9 mouse cellular contexts compared by ENCODE assay signal in the genomic region with DNA sequence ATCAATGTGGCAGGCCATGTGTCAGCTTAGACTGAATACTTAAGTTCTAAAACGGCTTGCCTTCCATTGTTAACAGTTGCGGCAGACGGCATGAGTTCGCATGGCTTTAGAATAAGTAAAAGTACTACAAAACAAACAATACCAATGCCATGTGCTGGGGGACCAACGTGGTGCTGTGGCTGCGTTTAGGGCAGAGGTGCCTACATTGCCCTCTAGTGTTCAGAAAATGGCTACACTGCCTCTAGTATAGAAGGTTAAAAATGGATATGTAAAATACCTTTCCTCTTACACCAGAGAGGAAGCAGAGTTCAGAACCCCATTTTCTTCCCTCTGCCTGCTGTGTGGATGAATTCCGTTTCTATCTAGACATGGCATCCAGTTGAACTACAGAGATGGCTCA. TPM values are rescaled to one million over a fixed set of nuclear protein-coding genes. Genes with fewer than 3 reads are reported as not detected.
DNase-seq lines count a peak whose midpoint lies in the region; ATAC-seq and TF ChIP-seq lines count a peak whose summit lies in the region.
"Had no signal": no experiment of that assay in that cellular context is flagged by ENCODE, and none has a peak within 500 bp of the region (broad histone marks: within the 10 kb centered on the region; RNA-seq: fewer than 3 reads in every experiment).

No protein-coding gene starts in this region.

- WGBS in thymus, adult 2 months: 32% methylated on average over 7 of the region's 7 CpGs

- no peaks in the 10 kb centered on the region for H3K36me3 ChIP-seq in thymus, adult 2 months (ENCODE audit: control insufficient read depth, insufficient read depth, low read length)
- H3K36me3 ChIP-seq: limb, embryonic 12.5 days had no signal

- no peak for TF ChIP-seq POLR2A in thymus, adult 2 months (IDR thresholded peaks at IDR 0.05; ENCODE audit: control insufficient read depth, extremely low read depth, insufficient read depth, low read length, poor library complexity)

- DNase-seq in heart, adult 18-20 months: peak; percentile 33 to 44
- no peak for DNase-seq in heart, adult 9 months (ENCODE audit: low spot score in 2 of 2)
- peak; percentile 53 for DNase-seq in thymus, adult 2 months
- no peak for DNase-seq in thymus, adult 18-20 months
- DNase-seq in layer of hippocampus, adult 8-10 months (ENCODE audit: low spot score in 2 of 2): no peak
- no peak for DNase-seq in yolk sac, embryonic 10.5 days (ENCODE audit: low spot score)

- peak; percentile 58 for ATAC-seq in granulocyte monocyte progenitor cell, adult 5-6 weeks (replicated peaks; ENCODE audit: poor library complexity, severe bottlenecking)
- ATAC-seq in megakaryocyte-erythroid progenitor cell, adult 5-6 weeks (replicated peaks; ENCODE audit: low FRiP score, low TSS enrichment, poor library complexity, severe bottlenecking): peak; percentile 70

- H3K4me3 ChIP-seq in thymus, adult 2 months (ENCODE audit: control insufficient read depth, insufficient read depth, low read length): no peak overlapping the region
- H3K4me3 ChIP-seq: limb, embryonic 12.5 days had no signal

- no peaks in the 10 kb centered on the region for H3K27me3 ChIP-seq in thymus, adult 2 months (ENCODE audit: control insufficient read depth, insufficient read depth, low read length)
- H3K27me3 ChIP-seq: limb, embryonic 12.5 days had no signal

- no peak overlapping the region for H3K27ac ChIP-seq in thymus, adult 2 months (ENCODE audit: control insufficient read depth, insufficient read depth, low read length)
- H3K27ac ChIP-seq: limb, embryonic 12.5 days had no signal

- H3K4me1 ChIP-seq in thymus, adult 2 months (replicated peaks; ENCODE audit: control insufficient read depth, insufficient read depth, low read length): peaks cover 18% of the 10 kb centered on the region

- no peak for TF ChIP-seq CTCF in thymus, adult 2 months (IDR thresholded peaks at IDR 0.05; ENCODE audit: borderline replicate concordance, control insufficient read depth, extremely low read depth, insufficient read depth, low read length, poor library complexity)

RNA-seq across cellular contexts. Expression of a gene that starts 6.6 kb away (rescaled TPM):
- total RNA-seq in heart, adult 18-20 months (2021): 1 to 10 TPM; 2.9 to 3.0 TPM
- polyA plus RNA-seq in thymus, adult 2 months (2012; rRNA removed): 7.2 and 8.0 TPM in 2 replicates
- 12.0 and 15.6 TPM in 2 replicates for total RNA-seq in granulocyte monocyte progenitor cell, adult 5-6 weeks (2014; fragmentation: Nextera tagmentation)
- 12.9 and 15.3 TPM in 2 replicates for total RNA-seq in granulocyte monocyte progenitor cell, adult 5-6 weeks (2017)
- total RNA-seq in megakaryocyte-erythroid progenitor cell, adult 5-6 weeks (2014; fragmentation: Nextera tagmentation): 21.1 and 28.4 TPM in 2 replicates
- 25.0 and 35.6 TPM in 2 replicates for total RNA-seq in megakaryocyte-erythroid progenitor cell, adult 5-6 weeks (2017)
- 1 to 10 TPM; 7.2 to 8.1 (median 7.5) TPM for total RNA-seq in layer of hippocampus, adult 8-10 months (2022)

RNA-seq across cellular contexts. Expression of a gene that starts 7.2 kb away (rescaled TPM):
- total RNA-seq in heart, adult 18-20 months (2021): 1 to 10 TPM; 5.2 to 5.8 TPM
- polyA plus RNA-seq in thymus, adult 2 months (2012; rRNA removed): 22.1 and 28.7 TPM in 2 replicates
- 26.4 and 29.4 TPM in 2 replicates for total RNA-seq in granulocyte monocyte progenitor cell, adult 5-6 weeks (2014; fragmentation: Nextera tagmentation)
- total RNA-seq in granulocyte monocyte progenitor cell, adult 5-6 weeks (2017): 21.4 and 22.4 TPM in 2 replicates
- 22.0 and 22.1 TPM in 2 replicates for total RNA-seq in megakaryocyte-erythroid progenitor cell, adult 5-6 weeks (2014; fragmentation: Nextera tagmentation)
- total RNA-seq in megakaryocyte-erythroid progenitor cell, adult 5-6 weeks (2017): 15.6 and 20.6 TPM in 2 replicates
- total RNA-seq in layer of hippocampus, adult 8-10 months (2022): 10 to 100 TPM; 19.4 to 22.5 (median 19.9) TPM

RNA-seq across cellular contexts. Expression of a gene that starts 27.3 kb away (rescaled TPM):
- 1 to 10 TPM; 5.4 to 6.2 TPM for total RNA-seq in heart, adult 18-20 months (2021)
- 5.1 and 6.0 TPM in 2 replicates for polyA plus RNA-seq in thymus, adult 2 months (2012; rRNA removed)
- total RNA-seq in granulocyte monocyte progenitor cell, adult 5-6 weeks (2014; fragmentation: Nextera tagmentation): 1.9 and 7.3 TPM in 2 replicates
- 18.9 and 19.4 TPM in 2 replicates for total RNA-seq in granulocyte monocyte progenitor cell, adult 5-6 weeks (2017)
- total RNA-seq in megakaryocyte-erythroid progenitor cell, adult 5-6 weeks (2014; fragmentation: Nextera tagmentation): 2.3 and 2.8 TPM in 2 replicates
- 11.6 and 14.6 TPM in 2 replicates for total RNA-seq in megakaryocyte-erythroid progenitor cell, adult 5-6 weeks (2017)
- 100 to 1,000 TPM in 3 of 4 experiments, 10 to 100 TPM in 1; 93.5 to 105 (median 103) TPM for total RNA-seq in layer of hippocampus, adult 8-10 months (2022)

RNA-seq across cellular contexts. Expression of a gene that starts 40.7 kb away (rescaled TPM):
- total RNA-seq in heart, adult 18-20 months (2021): under 1 TPM in 1 of 2 experiments, not detected in 1; 0.18 TPM
- polyA plus RNA-seq in thymus, adult 2 months (2012; rRNA removed): not detected in 2 replicates
- not detected in 2 replicates for total RNA-seq in granulocyte monocyte progenitor cell, adult 5-6 weeks (2014; fragmentation: Nextera tagmentation)
- 0.69 TPM in 1 of 2 replicates, not detected in the other for total RNA-seq in granulocyte monocyte progenitor cell, adult 5-6 weeks (2017)
- not detected in 2 replicates for total RNA-seq in megakaryocyte-erythroid progenitor cell, adult 5-6 weeks (2014; fragmentation: Nextera tagmentation)
- total RNA-seq in megakaryocyte-erythroid progenitor cell, adult 5-6 weeks (2017): not detected in 2 replicates
- total RNA-seq in layer of hippocampus, adult 8-10 months (2022): 1 to 10 TPM; 1.9 to 3.2 (median 2.4) TPM

RNA-seq across cellular contexts. Expression of a gene that starts 52.0 kb away (rescaled TPM):
- under 1 TPM; 0.46 to 0.52 TPM for total RNA-seq in heart, adult 18-20 months (2021)
- 0.08 and 0.16 TPM in 2 replicates for polyA plus RNA-seq in thymus, adult 2 months (2012; rRNA removed)
- total RNA-seq in granulocyte monocyte progenitor cell, adult 5-6 weeks (2014; fragmentation: Nextera tagmentation): 0.17 TPM in 1 of 2 replicates, not detected in the other
- total RNA-seq in granulocyte monocyte progenitor cell, adult 5-6 weeks (2017): 0.21 and 0.30 TPM in 2 replicates
- total RNA-seq in megakaryocyte-erythroid progenitor cell, adult 5-6 weeks (2014; fragmentation: Nextera tagmentation): 1.2 and 2.6 TPM in 2 replicates
- total RNA-seq in megakaryocyte-erythroid progenitor cell, adult 5-6 weeks (2017): 2.1 and 4.8 TPM in 2 replicates
- total RNA-seq in layer of hippocampus, adult 8-10 months (2022): 10 to 100 TPM; 51.1 to 58.4 (median 57.0) TPM

Comparison
In these comparisons a context has a peak if more than half of its experiments do, and no peak if none do; other contexts are left out.
1. DNase-seq: peak in heart, adult 18-20 months (2 of 2) and thymus, adult 2 months (single experiment); none in heart, adult 9 months (0 of 2), thymus, adult 18-20 months (0 of 2), layer of hippocampus, adult 8-10 months (0 of 2) and yolk sac, embryonic 10.5 days (single experiment).
2. RNA of a gene that starts 27.3 kb away (total RNA-seq): 93.5 to 105 TPM in layer of hippocampus, adult 8-10 months; 1.9 to 19.4 TPM in granulocyte monocyte progenitor cell, adult 5-6 weeks, 2.3 to 14.6 TPM in megakaryocyte-erythroid progenitor cell, adult 5-6 weeks and 5.4 to 6.2 TPM in heart, adult 18-20 months; every median in the first group is over 4 times any median in the second.